Mouse (Mus musculus): Measurements from ENCODE around the gene Lrrn1.

GRCm38 (mm10) chr6:107566944-107567634 is 37.5 kb downstream of the Lrrn1 start:
- TF ChIP-seq MAX (IDR thresholded peaks at IDR 0.05) (no peak), CTCF (IDR thresholded peaks at IDR 0.05; ENCODE audit: control insufficient read depth, insufficient read depth, insufficient read length) (no peak), USF1 (IDR thresholded peaks at IDR 0.05; ENCODE audit: low read depth) (no peak), CEBPB (IDR thresholded peaks at IDR 0.05; ENCODE audit: low read depth) (no peak), MYOG (IDR thresholded peaks at IDR 0.05; ENCODE audit: control insufficient read depth, extremely low read depth, insufficient read length) (no peak), FOSL1 (IDR thresholded peaks at IDR 0.05; ENCODE audit: insufficient read depth, low read length, poor library complexity, severe bottlenecking) (no peak), MYOD1 (IDR thresholded peaks at IDR 0.05; ENCODE audit: control insufficient read depth, insufficient read length, low read depth) (no peak)

All from C2C12 (cell line).